20 mouse cellular contexts compared by ENCODE assay signal in genomic region chr5:104406756-104407155, GRCm38 (mm10). TPM values are rescaled to one million over a fixed set of nuclear protein-coding genes. Genes with fewer than 3 reads are reported as not detected.
DNase-seq lines count a peak whose midpoint lies in the region; ATAC-seq and TF ChIP-seq lines count a peak whose summit lies in the region.
"Had no signal": no experiment of that assay in that cellular context is flagged by ENCODE, and none has a peak within 500 bp of the region (broad histone marks: within the 10 kb centered on the region; RNA-seq: fewer than 3 reads in every experiment).

No protein-coding gene starts in this region.

- H3K4me3 ChIP-seq in kidney, embryonic 15.5 days (replicated peaks), result no peak overlapping the region
- no peak overlapping the region for H3K4me3 ChIP-seq in C2C12 (ENCODE audit: insufficient read depth, poor library complexity, severe bottlenecking)
- H3K4me3 ChIP-seq in embryonic facial prominence, embryonic 12.5 days, result no peak overlapping the region
- no peak overlapping the region for H3K4me3 ChIP-seq in limb, embryonic 11.5 days (ENCODE audit: low read depth, low read length)
- H3K4me3 ChIP-seq: forebrain, embryonic 15.5 days had no signal

- H3K27ac ChIP-seq in kidney, embryonic 15.5 days, result peak overlapping the region; percentile 58
- peak overlapping the region; percentile 65; the same call in 1 of the 2 replicates for H3K27ac ChIP-seq in embryonic facial prominence, embryonic 12.5 days
- H3K27ac ChIP-seq in limb, embryonic 11.5 days (replicated peaks; ENCODE audit: low read depth, low read length), result peak overlapping the region; percentile 97
- H3K27ac ChIP-seq: hindbrain, embryonic 14.5 days had no signal

- no peaks in the 10 kb centered on the region for H3K27me3 ChIP-seq in kidney, embryonic 15.5 days
- H3K27me3 ChIP-seq in C2C12 (ENCODE audit: control insufficient read depth, insufficient read depth, insufficient read length), result no peaks in the 10 kb centered on the region
- H3K27me3 ChIP-seq in embryonic facial prominence, embryonic 12.5 days, result no peaks in the 10 kb centered on the region
- H3K27me3 ChIP-seq in limb, embryonic 11.5 days (ENCODE audit: control insufficient read depth, insufficient read depth, low read length), result no peaks in the 10 kb centered on the region
- H3K27me3 ChIP-seq: forebrain, embryonic 15.5 days had no signal

- ATAC-seq in kidney, embryonic 15.5 days (replicated peaks; ENCODE audit: low FRiP score), result no peak
- ATAC-seq in embryonic facial prominence, embryonic 12.5 days (ENCODE audit: insufficient number of reproducible peaks, insufficient read depth, low FRiP score, low TSS enrichment), result no peak
- ATAC-seq in limb, embryonic 11.5 days (ENCODE audit: insufficient number of reproducible peaks, low FRiP score, low TSS enrichment, low read depth), result peak; percentile 36; the same call in 1 of the 2 replicates
- ATAC-seq: forebrain, embryonic 15.5 days; intestine, embryonic 16.5 days had no signal

- H3K4me2 ChIP-seq in kidney, embryonic 15.5 days, result no peak overlapping the region
- no peak overlapping the region for H3K4me2 ChIP-seq in embryonic facial prominence, embryonic 12.5 days (replicated peaks)
- H3K4me2 ChIP-seq in limb, embryonic 11.5 days (ENCODE audit: low read depth, severe bottlenecking), result no peak overlapping the region
- H3K4me2 ChIP-seq: forebrain, embryonic 15.5 days; hindbrain, embryonic 14.5 days; midbrain, embryonic 11.5 days had no signal

- no peaks in the 10 kb centered on the region for H3K79me2 ChIP-seq in C2C12 (ENCODE audit: control insufficient read depth, insufficient read depth)

- no peaks in the 10 kb centered on the region for H3K79me3 ChIP-seq in C2C12 (ENCODE audit: low read depth)

- peaks cover 7% of the 10 kb centered on the region for H3K4me1 ChIP-seq in kidney, embryonic 15.5 days
- H3K4me1 ChIP-seq in embryonic facial prominence, embryonic 12.5 days, result peaks cover 25% of the 10 kb centered on the region
- H3K4me1 ChIP-seq in limb, embryonic 11.5 days (ENCODE audit: control insufficient read depth, insufficient read depth, low read length), result peaks cover 15% of the 10 kb centered on the region

- 24% methylated on average over 3 of the region's 3 CpGs for WGBS in kidney, embryonic 15.5 days
- 10% methylated on average over 3 of the region's 3 CpGs for WGBS in embryonic facial prominence, embryonic 12.5 days
- WGBS in limb, embryonic 11.5 days, result 5% methylated on average over 3 of the region's 3 CpGs

- no peak for TF ChIP-seq CTCF in C2C12 (IDR thresholded peaks at IDR 0.05; ENCODE audit: control insufficient read depth, insufficient read depth, insufficient read length)

- H3K9ac ChIP-seq in kidney, embryonic 15.5 days, result no peak overlapping the region
- H3K9ac ChIP-seq in embryonic facial prominence, embryonic 12.5 days, result no peak overlapping the region
- no peak overlapping the region for H3K9ac ChIP-seq in limb, embryonic 11.5 days (ENCODE audit: low read length)
- H3K9ac ChIP-seq: forebrain, embryonic 15.5 days; hindbrain, embryonic 14.5 days had no signal

- no peak for DNase-seq in kidney, adult 11 months
- peak; percentile 55 for DNase-seq in limb, embryonic 11.5 days (ENCODE audit: low spot score)
- no peak for DNase-seq in ovary, postnatal 36 days (ENCODE audit: low spot score)
- no peak for DNase-seq in heart, adult 18-20 months
- no peak for DNase-seq in thymus, postnatal 10 days (ENCODE audit: low spot score in 2 of 2)
- DNase-seq: cerebellum, adult 11 months; cerebellum, postnatal 36 days; heart, postnatal 14 days; layer of hippocampus, adult 9-11 months; lung, adult 2 months; lung, postnatal 36 days; thymus, postnatal 4 days had no signal

- peak overlapping the region; percentile 10 for H3ac ChIP-seq in C2C12 (ENCODE audit: control insufficient read depth, insufficient read length, low read depth)

- no peaks in the 10 kb centered on the region for H3K36me3 ChIP-seq in kidney, embryonic 15.5 days
- H3K36me3 ChIP-seq in C2C12 (ENCODE audit: control insufficient read depth, insufficient read depth), result no peaks in the 10 kb centered on the region
- H3K36me3 ChIP-seq in embryonic facial prominence, embryonic 12.5 days, result no peaks in the 10 kb centered on the region
- no peaks in the 10 kb centered on the region for H3K36me3 ChIP-seq in limb, embryonic 11.5 days (ENCODE audit: control insufficient read depth, insufficient read depth, low read length)
- H3K36me3 ChIP-seq: forebrain, embryonic 15.5 days had no signal

- H3K9me3 ChIP-seq in kidney, embryonic 15.5 days (replicated peaks), result no peaks in the 10 kb centered on the region
- H3K9me3 ChIP-seq in embryonic facial prominence, embryonic 12.5 days, result no peaks in the 10 kb centered on the region
- H3K9me3 ChIP-seq in limb, embryonic 11.5 days (ENCODE audit: control insufficient read depth, low read length), result no peaks in the 10 kb centered on the region
- H3K9me3 ChIP-seq: forebrain, embryonic 15.5 days had no signal

TF ChIP-seq in C2C12, 6 proteins besides CTCF, POLR2A, EP300 and RAD21:
- TF ChIP-seq FOSL1 (IDR thresholded peaks at IDR 0.05; ENCODE audit: insufficient read depth, low read length, poor library complexity, severe bottlenecking), result no peak
- TF ChIP-seq MYOG (IDR thresholded peaks at IDR 0.05; ENCODE audit: control insufficient read depth, extremely low read depth, insufficient read length), result no peak
- no peak for TF ChIP-seq USF1 (IDR thresholded peaks at IDR 0.05; ENCODE audit: low read depth)
- TF ChIP-seq MAX (IDR thresholded peaks at IDR 0.05), result no peak
- TF ChIP-seq CEBPB (IDR thresholded peaks at IDR 0.05; ENCODE audit: low read depth), result no peak
- no peak for TF ChIP-seq MYOD1 (IDR thresholded peaks at IDR 0.05; ENCODE audit: control insufficient read depth, insufficient read length, low read depth)

RNA-seq across cellular contexts. Expression of gene Spp1, which starts 28.2 kb away (rescaled TPM):
- polyA plus RNA-seq in kidney, embryonic 15.5 days (2015; fragmentation: Nextera tagmentation; extraction: Ambion mirVana), result 64.9 and 527 TPM in 2 replicates
- 1,843 TPM for polyA plus RNA-seq in C2C12 (2012; fragmentation: generic; extraction: Trizol)
- 11.5 and 12.1 TPM in 2 replicates for polyA plus RNA-seq in embryonic facial prominence, embryonic 12.5 days (2016; fragmentation: Nextera tagmentation; extraction: Ambion mirVana)
- 5.0 and 9.9 TPM in 2 replicates for polyA plus RNA-seq in limb, embryonic 11.5 days (2014; fragmentation: Nextera tagmentation; extraction: Ambion mirVana)
- total RNA-seq in heart, adult 18-20 months (2021), result under 1 TPM in 1 of 2 experiments, not detected in 1; 0.75 TPM

RNA-seq across cellular contexts. Expression of gene Pkd2, which starts 52.5 kb away (rescaled TPM):
- 16.5 and 18.5 TPM in 2 replicates for polyA plus RNA-seq in kidney, embryonic 15.5 days (2015; fragmentation: Nextera tagmentation; extraction: Ambion mirVana)
- 6.1 TPM for polyA plus RNA-seq in C2C12 (2012; fragmentation: generic; extraction: Trizol)
- polyA plus RNA-seq in embryonic facial prominence, embryonic 12.5 days (2016; fragmentation: Nextera tagmentation; extraction: Ambion mirVana), result 33.6 and 35.2 TPM in 2 replicates
- polyA plus RNA-seq in limb, embryonic 11.5 days (2014; fragmentation: Nextera tagmentation; extraction: Ambion mirVana), result 21.1 and 25.3 TPM in 2 replicates
- total RNA-seq in heart, adult 18-20 months (2021), result 10 to 100 TPM; 17.7 to 18.9 TPM
- total RNA-seq: MEL had no signal
